Mouse (Mus musculus) embryonic facial prominence, embryonic 14.5 days (tissue): Measurements from ENCODE around the gene Dmrt1. TPM values are rescaled to one million over a fixed set of nuclear protein-coding genes. Genes with fewer than 3 reads are reported as not detected.

Source experiments
- ATAC-seq: fragments of 200-750 bp; cut with Nextera tagmentation; 2 replicates; pipeline ENCODE4 v1.8.0; 2017; ENCODE audit warnings: low read depth, moderate number of reproducible peaks, moderate TSS enrichment
- DNase-seq: peaks from one replicate; pipeline ENCODE4 v3.0.0-alpha.2; 2015; ENCODE audit warnings: low spot score
- H3K27ac ChIP-seq: fragments of 300-500 bp; sonication (generic); replicated peaks from 2 replicates; pipeline ENCODE4 v1.5.1; 2014; ENCODE audit warnings: low read depth, mild to moderate bottlenecking, low read length, moderate library complexity
- H3K27me3 ChIP-seq: fragments of 300-500 bp; sonication (generic); replicated peaks from 2 replicates; pipeline ENCODE4 v1.6.1; 2014; ENCODE audit warnings: low read length; ENCODE audit not compliant: control insufficient read depth, insufficient read depth
- H3K36me3 ChIP-seq: fragments of 300-500 bp; sonication (generic); 2 replicates; pipeline ENCODE4 v1.6.1; 2014; ENCODE audit warnings: low read length, mixed read lengths; ENCODE audit not compliant: control insufficient read depth, insufficient read depth
- H3K4me1 ChIP-seq: fragments of 300-500 bp; sonication (generic); 2 replicates; pipeline ENCODE4 v1.6.1; 2014; ENCODE audit warnings: antibody characterized with exemption, low read length; ENCODE audit not compliant: control insufficient read depth, insufficient read depth
- H3K4me2 ChIP-seq: fragments of 300-500 bp; sonication (generic); 2 replicates; pipeline ENCODE4 v1.6.1; 2014; ENCODE audit warnings: low read depth, mild to moderate bottlenecking, low read length, moderate library complexity, mixed read lengths
- H3K4me3 ChIP-seq: fragments of 300-500 bp; sonication (generic); 2 replicates; pipeline ENCODE4 v1.5.1; 2014; ENCODE audit warnings: low read depth, mild to moderate bottlenecking, low read length
- H3K9ac ChIP-seq: fragments of 300-500 bp; sonication (generic); 2 replicates; pipeline ENCODE4 v1.6.1; 2014; ENCODE audit warnings: low read depth, mild to moderate bottlenecking, low read length, moderate library complexity, mixed read lengths
- H3K9me3 ChIP-seq: fragments of 300-500 bp; sonication (generic); 2 replicates; pipeline ENCODE4 v1.6.1; 2016; ENCODE audit warnings: low read length; ENCODE audit not compliant: control insufficient read depth
- WGBS: fragments of 180-500 bp; shearing (Covaris S2); extraction: QIAGEN DNeasy Blood & Tissue Kit; methylation state at CpG from one replicate; pipeline ENCODE4 v1.1.7; 2014; 5-methylcytosine and 5-hydroxymethylcytosine counted together
- polyA plus RNA-seq: library from polyadenylated mRNA; unstranded; fragments of >200 nt; fragmentation: Nextera tagmentation; extraction: Ambion mirVana; gene quantifications from 2 replicates; pipeline ENCODE4 v1.2.1, GENCODE M21; 2014

Dmrt1 gene
- polyA plus RNA-seq, 1 experiment from 2014 or later, result 0.29 TPM

DNA sequence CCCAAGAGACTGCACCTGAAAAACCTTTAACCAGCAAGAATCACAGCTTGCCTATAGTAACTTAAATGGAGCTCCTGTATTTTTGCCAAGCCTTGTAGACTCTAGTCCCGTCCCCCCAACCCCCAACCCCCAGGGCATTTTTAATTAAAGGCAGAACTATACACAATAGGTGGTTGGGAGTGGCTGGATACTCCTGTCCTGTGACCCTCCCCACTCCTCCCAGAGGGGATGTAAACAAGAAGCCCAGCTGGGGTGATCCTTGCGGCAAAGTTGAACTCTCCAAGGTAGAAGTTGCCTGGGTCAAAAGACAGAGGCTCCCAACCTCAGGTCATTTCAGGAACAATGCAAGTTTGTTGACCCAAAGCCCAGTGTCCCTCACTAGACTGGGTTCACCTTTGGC lies 16.9 kb upstream of the Dmrt1 start:
- 13% methylated on average over 2 of the region's 2 CpGs for WGBS
- ATAC-seq, result no peak

DNA sequence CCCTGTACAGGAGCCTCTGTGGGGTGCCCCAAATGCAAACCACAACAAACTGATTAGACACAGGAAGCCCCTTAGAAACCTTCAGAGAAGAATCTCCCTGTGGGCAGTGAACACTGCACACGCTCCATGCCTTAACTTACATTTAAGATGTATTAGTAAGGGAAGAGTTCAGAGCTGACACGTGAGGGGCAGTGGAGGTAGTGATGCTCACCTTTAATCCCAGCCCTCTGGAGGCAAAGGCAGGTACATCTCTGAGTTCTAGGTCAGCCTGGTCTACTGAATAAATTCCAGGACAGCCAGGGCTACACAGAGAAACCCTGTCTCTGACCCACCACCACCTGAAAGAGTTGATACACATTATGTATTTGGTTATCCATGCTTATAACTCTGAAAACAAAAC lies 15.9 kb upstream of the Dmrt1 start:
- Histone ChIP-seq H3K4me2 (no peak overlapping the region), H3K36me3 (no peaks in the 10 kb centered on the region), H3K27me3 (peaks cover 23% of the 10 kb centered on the region; the same call in 1 of the 2 replicates), H3K9me3 (no peaks in the 10 kb centered on the region), H3K9ac (no peak overlapping the region), H3K27ac (no peak overlapping the region), H3K4me1 (no peaks in the 10 kb centered on the region), H3K4me3 (no peak overlapping the region)
- 38% methylated on average over 2 of the region's 2 CpGs for WGBS
- DNase-seq, result no peak
- no peak for ATAC-seq

More for the DNA sequence above, 16.9 kb upstream of the Dmrt1 start:
- H3K4me2 ChIP-seq, result no peak overlapping the region
- no peak overlapping the region for H3K4me3 ChIP-seq
- no peak overlapping the region for H3K9ac ChIP-seq
- no peaks in the 10 kb centered on the region for H3K9me3 ChIP-seq
- H3K36me3 ChIP-seq, result no peaks in the 10 kb centered on the region
- H3K27me3 ChIP-seq, result peaks cover 23% of the 10 kb centered on the region; the same call in 1 of the 2 replicates
- no peak overlapping the region for H3K27ac ChIP-seq
- no peak for DNase-seq
- H3K4me1 ChIP-seq, result no peaks in the 10 kb centered on the region

DNA sequence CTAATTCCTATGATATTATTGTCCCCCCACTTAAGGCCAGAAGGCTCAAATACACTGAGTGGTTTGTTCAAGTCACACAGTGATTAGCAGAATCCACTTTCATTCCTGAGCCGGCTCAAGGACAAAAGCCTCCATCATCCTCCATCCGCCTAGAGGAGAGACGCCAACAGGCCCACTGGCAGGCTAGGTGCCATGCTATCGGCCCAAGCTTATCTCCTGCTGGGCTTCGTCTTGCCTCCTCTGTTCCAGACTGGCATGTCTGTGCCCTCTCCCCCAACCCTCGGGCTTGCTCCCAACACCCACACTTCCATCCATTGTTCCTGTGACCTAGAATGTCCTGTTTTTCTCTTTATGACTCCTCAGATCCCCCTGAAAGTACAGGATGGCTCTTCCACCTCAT lies 8.0 kb upstream of the Dmrt1 start:
- no peak for ATAC-seq
- H3K27ac ChIP-seq, result no peak overlapping the region
- H3K36me3 ChIP-seq, result no peaks in the 10 kb centered on the region
- H3K4me2 ChIP-seq, result no peak overlapping the region
- no peaks in the 10 kb centered on the region for H3K9me3 ChIP-seq
- H3K27me3 ChIP-seq, result peaks cover 7% of the 10 kb centered on the region
- no peak overlapping the region for H3K9ac ChIP-seq
- no peak for DNase-seq
- no peak overlapping the region for H3K4me3 ChIP-seq
- H3K4me1 ChIP-seq, result no peaks in the 10 kb centered on the region
- 66% methylated on average over 6 of the region's 6 CpGs for WGBS

DNA sequence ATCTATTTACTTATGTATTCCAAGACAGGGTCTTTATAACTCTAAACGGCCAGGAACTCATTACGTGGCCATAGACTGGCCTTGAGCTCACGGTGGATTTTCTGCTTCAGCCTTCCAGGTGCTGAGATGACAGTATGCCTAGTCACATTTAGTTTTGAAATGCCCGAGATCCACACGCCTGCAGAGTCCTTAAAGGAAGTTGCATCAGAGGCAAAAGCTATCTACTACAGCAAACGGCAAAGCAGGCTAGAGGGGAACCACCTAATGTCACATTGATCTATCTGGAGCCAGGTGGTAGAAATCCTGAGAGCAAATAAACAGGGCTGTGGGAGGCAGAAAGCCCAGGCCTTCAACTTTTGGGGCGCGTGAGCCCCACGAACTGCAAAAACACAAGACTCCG lies 540 bp upstream of the Dmrt1 start:
- H3K36me3 ChIP-seq, result no peaks in the 10 kb centered on the region
- ATAC-seq (no peak), DNase-seq (no peak)
- 32% methylated on average over 10 of the region's 10 CpGs for WGBS
- peaks cover 73% of the 10 kb centered on the region for H3K27me3 ChIP-seq
- H3K27ac ChIP-seq, result no peak overlapping the region
- H3K4me3 ChIP-seq, result no peak overlapping the region
- peaks cover 9% of the 10 kb centered on the region for H3K4me1 ChIP-seq
- peaks cover 10% of the 10 kb centered on the region; the same call in 1 of the 2 replicates for H3K9me3 ChIP-seq
- peak overlapping the region; percentile 53; the same call in 1 of the 2 replicates for H3K4me2 ChIP-seq
- no peak overlapping the region for H3K9ac ChIP-seq

DNA sequence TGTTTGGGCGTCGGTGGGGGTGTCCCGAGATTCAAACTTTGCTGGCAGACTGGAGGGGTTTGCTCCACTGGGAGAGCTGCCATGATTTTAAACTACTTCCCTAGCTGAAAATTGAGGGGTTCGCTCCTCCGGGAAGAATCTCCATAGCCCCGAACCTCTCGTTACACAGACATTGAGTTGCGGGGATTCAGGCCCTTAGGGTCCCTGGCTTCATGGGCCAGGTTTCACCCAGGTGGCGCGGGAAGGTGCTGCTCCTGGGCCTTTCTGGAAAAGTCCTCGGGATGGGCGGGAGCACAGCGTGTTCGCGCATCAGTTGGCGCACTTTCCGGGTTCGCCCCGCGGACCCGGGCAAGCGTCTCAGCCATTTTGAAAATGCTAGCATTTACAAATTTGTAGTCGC lies 1.2 kb downstream of the Dmrt1 start:
- Histone ChIP-seq H3K4me1 (peaks cover 9% of the 10 kb centered on the region), H3K36me3 (no peaks in the 10 kb centered on the region), H3K4me2 (peak overlapping the region; percentile 53), H3K27me3 (peaks cover 79% of the 10 kb centered on the region), H3K4me3 (peak overlapping the region; percentile 38), H3K9ac (no peak overlapping the region), H3K27ac (no peak overlapping the region), H3K9me3 (peaks cover 10% of the 10 kb centered on the region; the same call in 1 of the 2 replicates)
- DNase-seq (no peak), ATAC-seq (no peak)
- WGBS, result 1% methylated on average over 23 of the region's 23 CpGs

DNA sequence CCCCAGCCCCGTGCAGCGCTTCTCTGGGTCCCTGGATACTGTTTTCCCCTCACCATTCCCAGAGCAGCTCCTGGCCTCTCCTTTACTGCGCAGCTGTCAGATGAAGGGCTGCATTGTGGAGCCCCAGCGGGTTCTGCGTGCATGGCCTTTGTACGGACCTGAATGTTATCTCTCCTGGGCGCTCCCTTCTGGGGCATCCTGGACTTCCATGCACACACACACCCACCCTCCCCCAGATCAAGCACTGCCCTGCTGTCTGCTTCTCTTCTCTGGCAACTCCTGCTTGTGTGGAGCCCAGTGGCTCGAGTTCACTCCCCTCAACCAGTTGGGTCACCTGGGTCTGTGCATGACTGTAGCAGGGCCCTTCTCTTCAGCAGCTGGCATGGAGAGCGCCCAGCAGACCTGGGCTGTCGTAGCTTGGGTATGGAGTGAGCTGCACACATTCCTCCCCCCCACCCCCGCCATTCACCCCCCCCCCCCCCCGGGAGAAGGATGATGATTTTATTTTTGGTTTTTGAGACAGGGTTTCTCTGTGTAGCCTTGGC lies 9.6 kb downstream of the Dmrt1 start:
- Histone ChIP-seq H3K9me3 (no peaks in the 10 kb centered on the region), H3K27ac (no peak overlapping the region), H3K9ac (no peak overlapping the region), H3K4me3 (no peak overlapping the region), H3K36me3 (no peaks in the 10 kb centered on the region), H3K4me1 (no peaks in the 10 kb centered on the region), H3K4me2 (no peak overlapping the region), H3K27me3 (peaks cover 9% of the 10 kb centered on the region)
- DNase-seq (no peak), ATAC-seq (no peak)
- 28% methylated on average over 10 of the region's 12 CpGs for WGBS

DNA sequence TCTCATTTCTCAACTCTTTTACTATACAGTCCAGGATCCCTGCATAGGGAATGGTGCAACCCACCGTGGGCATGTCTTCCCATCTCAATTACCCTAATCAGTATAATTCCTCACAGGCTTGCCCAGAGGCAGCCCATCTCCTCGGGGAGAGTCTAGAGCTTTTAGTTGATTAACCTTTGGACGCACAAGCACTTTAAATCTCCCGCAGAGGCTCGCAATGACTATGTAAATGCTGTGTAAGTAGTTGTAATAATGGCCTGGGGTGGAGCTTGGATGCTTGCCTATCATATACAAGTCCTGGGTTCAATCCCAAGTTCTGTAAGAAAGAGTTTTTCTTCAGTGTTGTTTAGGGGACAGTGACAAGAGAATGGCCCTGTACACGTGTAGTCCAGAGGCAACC lies 18.7 kb downstream of the Dmrt1 start:
- Histone ChIP-seq H3K9ac (no peak overlapping the region), H3K27me3 (no peaks in the 10 kb centered on the region), H3K9me3 (no peaks in the 10 kb centered on the region), H3K4me3 (no peak overlapping the region), H3K4me2 (no peak overlapping the region), H3K27ac (no peak overlapping the region), H3K4me1 (no peaks in the 10 kb centered on the region), H3K36me3 (no peaks in the 10 kb centered on the region)
- 63% methylated on average over 6 of the region's 6 CpGs for WGBS
- no peak for ATAC-seq
- no peak for DNase-seq

DNA sequence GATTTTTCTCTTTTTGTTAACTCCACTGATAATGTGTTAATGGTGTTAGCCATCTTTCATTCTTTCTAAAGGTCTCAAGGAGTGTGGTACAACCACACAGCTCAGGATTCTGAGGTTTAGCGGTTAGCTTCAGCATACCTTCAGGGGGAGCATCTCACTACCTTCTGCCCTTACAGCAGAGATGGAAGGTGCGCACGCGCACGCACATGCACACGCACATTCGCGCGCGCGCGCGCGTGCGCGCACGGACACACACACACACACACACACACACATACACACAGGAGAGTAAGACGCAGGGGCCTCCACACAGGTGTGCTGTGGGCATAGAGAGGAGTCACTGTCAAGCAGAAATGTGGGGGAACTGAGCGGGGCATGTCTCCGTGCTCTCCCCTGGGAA lies 20.3 kb downstream of the Dmrt1 start:
- 96% methylated on average over 20 of the region's 20 CpGs for WGBS
- Histone ChIP-seq H3K9ac (no peak overlapping the region), H3K36me3 (no peaks in the 10 kb centered on the region), H3K27ac (no peak overlapping the region), H3K4me2 (no peak overlapping the region), H3K9me3 (no peaks in the 10 kb centered on the region), H3K27me3 (no peaks in the 10 kb centered on the region), H3K4me1 (no peaks in the 10 kb centered on the region), H3K4me3 (no peak overlapping the region)
- DNase-seq, result no peak
- no peak for ATAC-seq

DNA sequence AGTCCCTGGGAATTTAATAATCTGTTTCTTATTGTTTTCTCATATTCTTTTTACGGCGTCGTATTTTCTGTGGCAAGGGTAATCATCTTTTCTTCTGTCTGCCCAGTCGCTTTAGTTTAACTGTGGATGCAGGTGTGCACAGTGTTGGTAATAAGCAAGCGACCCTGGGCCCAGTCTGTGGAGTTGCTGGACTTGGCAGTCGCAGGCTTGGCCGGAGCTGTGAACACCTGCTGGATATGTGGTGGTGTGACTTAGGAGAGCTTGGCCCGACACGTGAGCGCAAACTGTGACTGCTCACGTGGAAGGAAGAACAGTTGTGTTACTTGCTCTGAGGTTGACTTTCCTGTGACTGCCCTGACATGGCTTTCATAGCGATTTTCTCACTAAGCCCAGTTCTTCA lies 24.3 kb downstream of the Dmrt1 start:
- Histone ChIP-seq H3K4me3 (no peak overlapping the region), H3K4me2 (no peak overlapping the region), H3K27me3 (no peaks in the 10 kb centered on the region), H3K27ac (no peak overlapping the region), H3K9me3 (peaks cover 5% of the 10 kb centered on the region; the same call in 1 of the 2 replicates), H3K36me3 (no peaks in the 10 kb centered on the region), H3K9ac (no peak overlapping the region), H3K4me1 (no peaks in the 10 kb centered on the region)
- no peak for DNase-seq
- no peak for ATAC-seq
- 71% methylated on average over 12 of the region's 12 CpGs for WGBS
